Mouse (Mus musculus): Measurements from ENCODE around the gene 1700057G04Rik. TPM values are rescaled to one million over a fixed set of nuclear protein-coding genes. Genes with fewer than 3 reads are reported as not detected.

The 1700057G04Rik gene
- polyA plus RNA-seq, 1 experiment from 2014 or later = not detected

DNA sequence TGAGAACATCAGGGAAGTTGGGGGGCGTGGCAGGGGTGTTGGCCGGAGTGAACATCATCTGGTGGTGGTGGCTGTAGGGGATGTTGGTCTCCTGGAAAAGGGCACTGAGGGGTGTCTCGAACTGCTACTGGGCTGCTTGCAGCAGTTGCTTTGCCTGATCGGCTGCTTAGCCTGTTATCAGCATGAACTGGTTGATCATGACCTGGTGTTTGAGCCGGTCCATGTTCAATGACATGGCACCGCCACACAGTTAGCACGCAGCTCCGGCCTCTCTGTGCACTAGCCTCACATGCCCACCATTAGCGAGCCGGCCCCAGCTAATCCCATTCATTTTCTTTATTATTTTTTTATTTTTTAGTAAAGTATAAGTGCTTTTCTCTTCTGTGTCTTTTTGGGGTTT, 25.7 kb downstream of the 1700057G04Rik start:
- no peaks in the 10 kb centered on the region for H3K27me3 ChIP-seq (ENCODE audit: control insufficient read depth, insufficient read depth, low read length)
- H3K4me3 ChIP-seq (ENCODE audit: low read length) = no peak overlapping the region
- H3K9ac ChIP-seq (ENCODE audit: low read length) = no peak overlapping the region
- 91% methylated on average over 10 of the region's 10 CpGs for WGBS
- no peaks in the 10 kb centered on the region for H3K4me1 ChIP-seq (ENCODE audit: control insufficient read depth, insufficient read depth, low read length)
- H3K27ac ChIP-seq (ENCODE audit: low read length) = no peak overlapping the region
- ATAC-seq (replicated peaks; ENCODE audit: extremely low read depth, insufficient read depth, low FRiP score) = no peak
- H3K36me3 ChIP-seq (ENCODE audit: control insufficient read depth, insufficient read depth) = no peaks in the 10 kb centered on the region
- no peak overlapping the region for H3K4me2 ChIP-seq (ENCODE audit: low read depth, low read length)
- H3K9me3 ChIP-seq (replicated peaks; ENCODE audit: control insufficient read depth, low read length) = no peaks in the 10 kb centered on the region

DNA sequence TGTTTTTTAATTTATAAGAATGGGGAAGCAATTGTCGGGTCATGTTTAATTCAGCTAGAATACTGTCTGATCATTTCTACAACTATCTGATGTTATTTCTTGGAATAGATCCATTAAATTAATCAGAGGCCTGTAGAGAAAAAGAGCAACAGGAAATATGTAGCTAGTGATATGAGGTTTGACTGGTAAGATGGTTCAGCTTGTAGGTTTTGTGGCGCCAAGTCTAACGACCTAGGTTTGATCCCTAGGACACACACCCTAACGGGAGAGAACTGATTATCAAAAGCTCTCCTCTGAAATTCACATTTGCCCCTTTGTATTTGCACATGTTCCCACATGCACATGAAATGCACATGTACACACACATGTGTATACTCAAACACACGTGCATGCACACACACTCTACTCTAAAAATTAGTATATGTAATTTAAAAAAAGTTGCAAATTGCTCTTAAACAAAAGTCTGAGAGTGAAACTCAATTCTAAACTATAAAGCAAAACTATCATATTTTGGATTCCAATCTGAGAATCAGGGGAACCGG, 26.2 kb downstream of the 1700057G04Rik start:
- ATAC-seq (replicated peaks; ENCODE audit: extremely low read depth, insufficient read depth, low FRiP score) = no peak
- no peak overlapping the region for H3K9ac ChIP-seq (ENCODE audit: low read length)
- H3K27me3 ChIP-seq (ENCODE audit: control insufficient read depth, insufficient read depth, low read length) = no peaks in the 10 kb centered on the region
- no peaks in the 10 kb centered on the region for H3K9me3 ChIP-seq (replicated peaks; ENCODE audit: control insufficient read depth, low read length)
- no peak overlapping the region for H3K27ac ChIP-seq (ENCODE audit: low read length)
- H3K4me2 ChIP-seq (ENCODE audit: low read depth, low read length) = no peak overlapping the region
- H3K4me1 ChIP-seq (ENCODE audit: control insufficient read depth, insufficient read depth, low read length) = no peaks in the 10 kb centered on the region
- H3K4me3 ChIP-seq (ENCODE audit: low read length) = no peak overlapping the region
- WGBS = 78% methylated on average over 6 of the region's 6 CpGs
- H3K36me3 ChIP-seq (ENCODE audit: control insufficient read depth, insufficient read depth) = no peaks in the 10 kb centered on the region

DNA sequence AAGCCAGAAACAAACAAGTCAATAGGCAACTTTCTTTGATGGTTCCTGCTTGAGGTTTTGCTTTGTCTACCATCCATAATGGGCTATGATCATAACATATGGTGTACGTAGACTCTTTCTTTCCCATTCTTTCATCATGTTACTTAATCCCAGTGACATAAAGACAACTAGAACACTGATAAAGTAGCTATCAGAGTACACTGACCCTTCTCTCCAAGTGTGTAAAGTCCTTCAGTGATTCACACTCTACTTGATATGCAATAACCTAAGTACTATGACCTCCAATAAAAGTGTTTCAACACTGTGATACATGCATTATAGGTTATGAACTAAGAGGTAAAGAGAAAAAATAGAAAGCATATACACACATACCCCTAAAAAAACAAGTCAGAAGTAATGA, 27.9 kb downstream of the 1700057G04Rik start:
- H3K27me3 ChIP-seq (ENCODE audit: control insufficient read depth, insufficient read depth, low read length) = no peaks in the 10 kb centered on the region
- no peak overlapping the region for H3K9ac ChIP-seq (ENCODE audit: low read length)
- no peaks in the 10 kb centered on the region for H3K4me1 ChIP-seq (ENCODE audit: control insufficient read depth, insufficient read depth, low read length)
- no peaks in the 10 kb centered on the region for H3K36me3 ChIP-seq (ENCODE audit: control insufficient read depth, insufficient read depth)
- H3K9me3 ChIP-seq (replicated peaks; ENCODE audit: control insufficient read depth, low read length) = no peaks in the 10 kb centered on the region
- H3K27ac ChIP-seq (ENCODE audit: low read length) = no peak overlapping the region
- ATAC-seq (replicated peaks; ENCODE audit: extremely low read depth, insufficient read depth, low FRiP score) = no peak
- no peak overlapping the region for H3K4me3 ChIP-seq (ENCODE audit: low read length)
- WGBS = 68% methylated on average over 1 of the region's 1 CpGs
- no peak overlapping the region for H3K4me2 ChIP-seq (ENCODE audit: low read depth, low read length)

DNA sequence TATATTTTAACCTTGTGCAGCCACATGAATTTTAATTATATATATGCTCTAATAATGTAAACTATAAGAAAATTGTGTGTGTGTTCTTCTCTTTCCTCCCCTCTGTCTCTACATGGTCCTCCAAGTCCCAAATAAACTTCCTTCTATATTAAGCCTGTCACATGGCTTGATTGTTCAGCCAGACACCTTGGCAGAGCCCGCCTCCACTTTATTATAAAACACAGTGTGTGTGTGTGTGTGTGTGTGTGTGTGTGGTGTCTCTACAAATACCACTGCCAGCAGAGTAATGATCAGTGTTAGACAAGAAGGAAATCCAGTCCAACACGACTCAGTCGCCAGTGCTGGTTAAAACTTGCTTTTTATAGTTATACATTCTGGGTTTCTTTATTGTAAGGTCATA, 28.5 kb downstream of the 1700057G04Rik start:
- Histone ChIP-seq H3K4me2 (ENCODE audit: low read depth, low read length) (no peak overlapping the region), H3K36me3 (ENCODE audit: control insufficient read depth, insufficient read depth) (no peaks in the 10 kb centered on the region), H3K27me3 (ENCODE audit: control insufficient read depth, insufficient read depth, low read length) (no peaks in the 10 kb centered on the region), H3K9ac (ENCODE audit: low read length) (no peak overlapping the region), H3K4me3 (ENCODE audit: low read length) (no peak overlapping the region), H3K4me1 (ENCODE audit: control insufficient read depth, insufficient read depth, low read length) (no peaks in the 10 kb centered on the region), H3K9me3 (replicated peaks; ENCODE audit: control insufficient read depth, low read length) (no peaks in the 10 kb centered on the region), H3K27ac (ENCODE audit: low read length) (no peak overlapping the region)
- ATAC-seq (replicated peaks; ENCODE audit: extremely low read depth, insufficient read depth, low FRiP score) = 0 out of 2 replicates have a peak, but pooled peaks have one; percentile 41
- WGBS = 68% methylated on average over 3 of the region's 3 CpGs

DNA sequence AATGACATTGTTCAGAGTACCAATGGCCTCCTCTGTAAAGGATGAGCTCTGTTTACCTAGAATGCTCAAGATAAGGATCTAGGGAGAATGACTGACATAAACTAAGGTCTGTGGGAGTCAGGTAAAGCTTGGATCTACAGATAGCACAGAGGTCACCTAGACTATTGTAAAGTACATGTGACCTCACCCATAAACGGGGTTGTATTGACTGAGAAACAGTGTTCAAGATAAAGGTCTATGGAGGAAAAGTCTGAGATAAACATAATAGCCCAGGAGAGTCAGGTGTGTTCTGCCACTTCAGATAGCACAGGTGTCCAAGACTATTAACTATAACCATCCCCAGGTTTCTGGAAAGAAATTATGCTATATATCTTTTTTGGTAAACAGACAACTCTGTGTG, 29.8 kb downstream of the 1700057G04Rik start:
- no peak overlapping the region for H3K4me2 ChIP-seq (ENCODE audit: low read depth, low read length)
- ATAC-seq (replicated peaks; ENCODE audit: extremely low read depth, insufficient read depth, low FRiP score) = no peak
- no peak overlapping the region for H3K27ac ChIP-seq (ENCODE audit: low read length)
- no peaks in the 10 kb centered on the region for H3K36me3 ChIP-seq (ENCODE audit: control insufficient read depth, insufficient read depth)
- no peak overlapping the region for H3K4me3 ChIP-seq (ENCODE audit: low read length)
- no peaks in the 10 kb centered on the region for H3K27me3 ChIP-seq (ENCODE audit: control insufficient read depth, insufficient read depth, low read length)
- WGBS = 63% methylated on average over 1 of the region's 1 CpGs
- H3K9me3 ChIP-seq (replicated peaks; ENCODE audit: control insufficient read depth, low read length) = no peaks in the 10 kb centered on the region
- no peaks in the 10 kb centered on the region for H3K4me1 ChIP-seq (ENCODE audit: control insufficient read depth, insufficient read depth, low read length)
- no peak overlapping the region for H3K9ac ChIP-seq (ENCODE audit: low read length)

DNA sequence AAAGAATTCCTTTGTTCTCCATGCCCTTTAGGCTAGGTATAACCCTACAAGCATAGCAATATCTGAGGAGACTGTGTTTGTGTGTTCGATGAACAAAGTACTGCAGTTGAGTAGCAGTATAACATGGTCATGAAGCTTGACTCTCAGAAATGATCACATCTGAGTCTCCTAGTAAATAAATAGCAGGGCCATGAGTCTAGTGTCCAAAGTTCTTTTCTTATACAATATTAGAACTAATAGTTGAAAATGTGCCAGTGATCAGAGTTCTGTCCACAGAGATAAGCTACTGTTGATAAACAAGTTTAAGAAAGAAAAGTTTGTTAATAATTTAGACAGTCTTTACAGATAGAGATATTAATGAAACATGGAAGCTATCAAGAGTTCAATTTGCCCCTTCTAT, 42.7 kb downstream of the 1700057G04Rik start:
- no peak overlapping the region for H3K27ac ChIP-seq (ENCODE audit: low read length)
- H3K4me3 ChIP-seq (ENCODE audit: low read length) = no peak overlapping the region
- no peaks in the 10 kb centered on the region for H3K9me3 ChIP-seq (replicated peaks; ENCODE audit: control insufficient read depth, low read length)
- 85% methylated on average over 1 of the region's 1 CpGs for WGBS
- no peaks in the 10 kb centered on the region for H3K27me3 ChIP-seq (ENCODE audit: control insufficient read depth, insufficient read depth, low read length)
- no peaks in the 10 kb centered on the region for H3K36me3 ChIP-seq (ENCODE audit: control insufficient read depth, insufficient read depth)
- no peak for ATAC-seq (replicated peaks; ENCODE audit: extremely low read depth, insufficient read depth, low FRiP score)
- no peak overlapping the region for H3K4me2 ChIP-seq (ENCODE audit: low read depth, low read length)
- no peaks in the 10 kb centered on the region for H3K4me1 ChIP-seq (ENCODE audit: control insufficient read depth, insufficient read depth, low read length)
- H3K9ac ChIP-seq (ENCODE audit: low read length) = no peak overlapping the region

DNA sequence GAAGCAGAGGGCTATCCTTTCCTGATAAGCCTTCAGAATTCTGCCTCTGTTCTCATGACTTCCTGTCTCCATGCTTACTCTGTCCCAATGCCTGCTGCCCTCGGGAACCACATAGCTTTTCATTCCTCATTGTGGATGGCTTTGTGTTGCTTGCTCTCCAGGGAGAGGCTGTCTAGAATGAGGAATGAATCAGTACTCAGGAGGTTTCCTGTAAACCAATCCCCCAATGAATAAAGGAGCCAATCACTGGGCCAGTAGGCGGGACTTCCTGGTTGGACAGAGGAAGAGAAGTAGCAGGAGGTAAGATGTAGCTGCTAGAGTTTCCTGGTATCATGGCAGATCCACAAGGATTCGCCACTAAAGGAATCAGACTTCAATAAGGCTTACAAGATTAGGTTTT, 44.1 kb downstream of the 1700057G04Rik start:
- no peaks in the 10 kb centered on the region for H3K27me3 ChIP-seq (ENCODE audit: control insufficient read depth, insufficient read depth, low read length)
- H3K4me3 ChIP-seq (ENCODE audit: low read length) = no peak overlapping the region
- no peak overlapping the region for H3K9ac ChIP-seq (ENCODE audit: low read length)
- no peaks in the 10 kb centered on the region for H3K36me3 ChIP-seq (ENCODE audit: control insufficient read depth, insufficient read depth)
- ATAC-seq (replicated peaks; ENCODE audit: extremely low read depth, insufficient read depth, low FRiP score) = no peak
- H3K4me1 ChIP-seq (ENCODE audit: control insufficient read depth, insufficient read depth, low read length) = no peaks in the 10 kb centered on the region
- H3K9me3 ChIP-seq (replicated peaks; ENCODE audit: control insufficient read depth, low read length) = no peaks in the 10 kb centered on the region
- no peak overlapping the region for H3K27ac ChIP-seq (ENCODE audit: low read length)
- WGBS = 72% methylated on average over 3 of the region's 3 CpGs
- H3K4me2 ChIP-seq (ENCODE audit: low read depth, low read length) = no peak overlapping the region

DNA sequence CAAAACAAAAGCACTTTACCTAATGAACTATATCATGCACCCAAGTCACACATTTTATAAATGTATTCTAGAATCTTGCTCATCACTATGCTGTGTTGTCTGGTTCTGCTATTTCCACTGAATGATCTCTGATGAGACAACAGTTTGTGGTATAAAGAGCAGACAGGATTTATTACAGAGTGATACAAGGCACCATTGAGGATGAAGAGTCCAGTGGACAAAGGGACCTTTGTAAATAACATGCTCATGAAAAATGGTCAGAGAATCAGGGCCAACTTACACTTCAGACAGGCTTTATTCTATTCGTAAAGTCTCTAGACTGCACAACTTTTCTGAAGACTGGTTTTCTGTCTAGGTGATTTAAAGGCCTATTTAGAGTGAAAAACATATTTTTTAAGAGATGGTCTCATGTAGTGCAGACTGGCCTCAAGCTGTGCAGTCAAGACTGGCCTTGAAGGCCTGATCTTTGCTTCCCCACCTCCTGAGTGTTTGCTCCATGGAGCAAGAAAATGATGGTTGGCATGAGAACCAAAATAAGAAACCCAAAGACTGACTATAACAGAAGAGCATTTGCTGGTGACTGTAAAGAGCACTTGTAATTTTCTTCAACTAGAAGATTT, 51.6 kb downstream of the 1700057G04Rik start:
- whole genome bisulfite sequencing = 79% methylated on average over 1 of the region's 1 CpGs
- Histone ChIP-seq H3K4me3 (ENCODE audit: low read length) (no peak overlapping the region), H3K9me3 (replicated peaks; ENCODE audit: control insufficient read depth, low read length) (no peaks in the 10 kb centered on the region), H3K4me2 (ENCODE audit: low read depth, low read length) (no peak overlapping the region), H3K4me1 (ENCODE audit: control insufficient read depth, insufficient read depth, low read length) (no peaks in the 10 kb centered on the region), H3K27ac (ENCODE audit: low read length) (no peak overlapping the region), H3K9ac (ENCODE audit: low read length) (no peak overlapping the region), H3K36me3 (ENCODE audit: control insufficient read depth, insufficient read depth) (no peaks in the 10 kb centered on the region), H3K27me3 (ENCODE audit: control insufficient read depth, insufficient read depth, low read length) (no peaks in the 10 kb centered on the region)
- no peak for ATAC-seq (replicated peaks; ENCODE audit: extremely low read depth, insufficient read depth, low FRiP score)

DNA sequence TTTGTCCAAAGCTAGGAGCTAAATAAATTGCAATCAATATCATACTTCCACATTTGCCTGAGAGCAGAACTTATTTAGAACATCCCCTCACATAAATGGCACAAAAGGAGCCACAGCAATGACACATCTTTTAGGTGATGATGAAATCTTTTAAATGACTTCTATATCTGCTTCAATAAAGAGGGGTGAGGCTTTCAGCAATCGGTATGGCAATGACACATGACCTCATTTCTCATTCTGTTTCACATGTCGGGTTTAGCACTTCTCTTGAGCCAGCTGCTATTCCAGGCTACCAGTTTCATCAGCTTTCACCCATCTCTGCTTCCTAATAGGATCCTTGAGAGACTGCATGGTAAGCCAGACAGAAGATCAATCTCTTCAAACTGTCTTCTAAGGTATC, 54.3 kb downstream of the 1700057G04Rik start:
- Histone ChIP-seq H3K27ac (ENCODE audit: low read length) (no peak overlapping the region), H3K9ac (ENCODE audit: low read length) (no peak overlapping the region), H3K9me3 (replicated peaks; ENCODE audit: control insufficient read depth, low read length) (no peaks in the 10 kb centered on the region), H3K27me3 (ENCODE audit: control insufficient read depth, insufficient read depth, low read length) (no peaks in the 10 kb centered on the region), H3K4me1 (ENCODE audit: control insufficient read depth, insufficient read depth, low read length) (no peaks in the 10 kb centered on the region), H3K36me3 (ENCODE audit: control insufficient read depth, insufficient read depth) (no peaks in the 10 kb centered on the region), H3K4me2 (ENCODE audit: low read depth, low read length) (no peak overlapping the region), H3K4me3 (ENCODE audit: low read length) (no peak overlapping the region)
- ATAC-seq (replicated peaks; ENCODE audit: extremely low read depth, insufficient read depth, low FRiP score) = no peak
- WGBS = 59% methylated on average over 2 of the region's 2 CpGs

All from heart, embryonic 16.5 days (tissue).